Mouse (Mus musculus) lung, postnatal 0 days (tissue): ENCODE measurements around the gene Ssbp3. TPM values are rescaled to one million over a fixed set of nuclear protein-coding genes. Genes with fewer than 3 reads are reported as not detected.

Source experiments
- ATAC-seq: fragments of 200-750 bp; cut with Nextera tagmentation; 2 replicates; pipeline ENCODE4 v1.8.0; 2017; ENCODE audit warnings: moderate library complexity
- DNase-seq: peaks from one replicate; pipeline ENCODE4 v3.0.0-alpha.2; 2016; ENCODE audit warnings: low spot score
- H3K27ac ChIP-seq: fragments of 300-500 bp; sonication (generic); 2 replicates; pipeline ENCODE4 v1.5.1; 2014; ENCODE audit warnings: antibody characterized with exemption, mild to moderate bottlenecking, low read length, mixed read lengths
- H3K27me3 ChIP-seq: fragments of 300-500 bp; sonication (generic); replicated peaks from 2 replicates; pipeline ENCODE4 v1.6.1; 2014; ENCODE audit warnings: low read length, mixed read lengths; ENCODE audit not compliant: insufficient read depth
- H3K36me3 ChIP-seq: fragments of 300-500 bp; sonication (generic); 2 replicates; pipeline ENCODE4 v1.6.1; 2014; ENCODE audit warnings: low read length, mixed read lengths; ENCODE audit not compliant: insufficient read depth
- H3K4me1 ChIP-seq: fragments of 300-500 bp; sonication (generic); 2 replicates; pipeline ENCODE4 v1.6.1; 2014; ENCODE audit warnings: antibody characterized with exemption, low read depth, low read length, mixed read lengths; ENCODE audit not compliant: insufficient read depth
- H3K4me2 ChIP-seq: fragments of 300-500 bp; sonication (generic); replicated peaks from 2 replicates; pipeline ENCODE4 v1.6.1; 2014; ENCODE audit warnings: low read depth, mild to moderate bottlenecking, low read length, moderate library complexity, mixed read lengths
- H3K4me3 ChIP-seq: fragments of 300-500 bp; sonication (generic); 2 replicates; pipeline ENCODE4 v1.5.1; 2014; ENCODE audit warnings: low read depth, low read length
- H3K9ac ChIP-seq: fragments of 300-500 bp; sonication (generic); replicated peaks from 2 replicates; pipeline ENCODE4 v1.6.1; 2014; ENCODE audit warnings: low read depth, mild to moderate bottlenecking
- H3K9me3 ChIP-seq: fragments of 300-500 bp; sonication (generic); 2 replicates; pipeline ENCODE4 v1.6.1; 2016; ENCODE audit warnings: low read length, mixed read lengths
- CTCF ChIP-seq: IDR thresholded peaks from 2 replicates; pipeline ENCODE4 v1.5.1; 2016; ENCODE audit warnings: antibody characterized with exemption, mild to moderate bottlenecking
- EP300 ChIP-seq: IDR thresholded peaks from 2 replicates; pipeline ENCODE4 v1.6.1; 2016; ENCODE audit warnings: antibody characterized with exemption, mild to moderate bottlenecking, control low read depth
- WGBS: fragments of 180-500 bp; shearing (Covaris S2); extraction: QIAGEN DNeasy Blood & Tissue Kit; methylation state at CpG from one replicate; pipeline ENCODE4 v1.1.7; 2014; 5-methylcytosine and 5-hydroxymethylcytosine counted together
- polyA plus RNA-seq: library from polyadenylated mRNA; unstranded; fragments of >200 nt; fragmentation: Nextera tagmentation; extraction: Ambion mirVana; gene quantifications from 2 replicates; pipeline ENCODE4 v1.2.1, GENCODE M21; 2015

Ssbp3 gene
- polyA plus RNA-seq, 1 experiment from 2014 or later = 40.2 TPM

GRCm38 (mm10) chr4:106980669-106981068 lies 70.2 kb downstream of the Ssbp3 start:
- Histone ChIP-seq H3K4me3 (no peak overlapping the region), H3K9me3 (no peaks in the 10 kb centered on the region), H3K36me3 (no peaks in the 10 kb centered on the region), H3K4me1 (peaks cover 8% of the 10 kb centered on the region; the same call in 1 of the 2 replicates), H3K4me2 (no peak overlapping the region), H3K9ac (no peak overlapping the region), H3K27ac (no peak overlapping the region), H3K27me3 (no peaks in the 10 kb centered on the region)
- DNase-seq (no peak), ATAC-seq (no peak)
- WGBS = 36% methylated on average over 7 of the region's 7 CpGs
- TF ChIP-seq CTCF = no peak
- no peak for TF ChIP-seq EP300

DNA sequence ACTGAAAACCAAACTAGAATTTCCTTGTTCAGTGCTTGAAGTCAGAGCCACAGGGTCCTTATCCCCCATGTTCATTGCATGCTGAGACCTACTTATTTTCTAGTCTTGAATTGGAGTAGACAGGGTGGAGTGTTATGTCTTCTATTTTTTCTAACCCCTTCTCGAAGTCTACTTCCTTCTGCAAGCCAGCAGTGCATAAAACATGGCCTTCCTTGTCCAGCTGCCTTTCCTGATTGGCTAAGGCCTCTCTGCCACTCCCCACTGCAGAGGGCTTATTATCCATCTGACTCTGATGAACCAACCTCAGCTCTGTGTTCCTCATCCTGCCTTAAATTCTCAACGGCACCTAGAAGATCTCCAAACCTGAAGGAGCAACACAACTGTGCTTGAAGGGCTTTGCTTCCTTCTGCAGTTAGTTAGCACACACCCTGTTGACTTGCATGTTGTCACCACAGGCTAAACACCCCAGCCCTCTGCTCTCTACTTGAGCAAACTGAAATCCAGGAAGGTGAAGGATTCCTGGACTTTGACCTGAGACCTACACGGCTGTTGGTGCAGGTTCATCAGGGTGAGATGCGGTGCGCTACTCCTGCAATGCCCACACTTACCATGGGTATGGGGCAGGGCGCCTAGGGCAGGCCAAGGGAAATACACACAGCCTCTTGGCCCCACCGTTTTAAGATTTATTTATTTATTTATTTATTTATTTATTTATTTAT lies 71.0 kb downstream of the Ssbp3 start:
- Histone ChIP-seq H3K27ac (no peak overlapping the region), H3K27me3 (no peaks in the 10 kb centered on the region), H3K4me1 (peaks cover 16% of the 10 kb centered on the region; the same call in 1 of the 2 replicates), H3K4me2 (no peak overlapping the region), H3K9me3 (no peaks in the 10 kb centered on the region), H3K4me3 (no peak overlapping the region), H3K9ac (no peak overlapping the region), H3K36me3 (no peaks in the 10 kb centered on the region)
- 63% methylated on average over 7 of the region's 7 CpGs for WGBS
- TF ChIP-seq EP300 = no peak
- TF ChIP-seq CTCF = no peak
- ATAC-seq (peak; percentile 56), DNase-seq (peak; percentile 41)

- no peak overlapping the region for H3K4me3 ChIP-seq
- no peak for DNase-seq
- H3K27ac ChIP-seq = no peak overlapping the region
- TF ChIP-seq CTCF = no peak
- TF ChIP-seq EP300 = no peak
- no peak overlapping the region for H3K9ac ChIP-seq
- no peak for ATAC-seq
- no peaks in the 10 kb centered on the region for H3K27me3 ChIP-seq
- WGBS = 52% methylated on average over 4 of the region's 4 CpGs
- no peaks in the 10 kb centered on the region for H3K9me3 ChIP-seq
- H3K36me3 ChIP-seq = no peaks in the 10 kb centered on the region
- peaks cover 17% of the 10 kb centered on the region; the same call in 1 of the 2 replicates for H3K4me1 ChIP-seq
- no peak overlapping the region for H3K4me2 ChIP-seq
Observed at GRCm38 (mm10) chr4:106982344-106983121, 72.0 kb downstream of the Ssbp3 start.

DNA sequence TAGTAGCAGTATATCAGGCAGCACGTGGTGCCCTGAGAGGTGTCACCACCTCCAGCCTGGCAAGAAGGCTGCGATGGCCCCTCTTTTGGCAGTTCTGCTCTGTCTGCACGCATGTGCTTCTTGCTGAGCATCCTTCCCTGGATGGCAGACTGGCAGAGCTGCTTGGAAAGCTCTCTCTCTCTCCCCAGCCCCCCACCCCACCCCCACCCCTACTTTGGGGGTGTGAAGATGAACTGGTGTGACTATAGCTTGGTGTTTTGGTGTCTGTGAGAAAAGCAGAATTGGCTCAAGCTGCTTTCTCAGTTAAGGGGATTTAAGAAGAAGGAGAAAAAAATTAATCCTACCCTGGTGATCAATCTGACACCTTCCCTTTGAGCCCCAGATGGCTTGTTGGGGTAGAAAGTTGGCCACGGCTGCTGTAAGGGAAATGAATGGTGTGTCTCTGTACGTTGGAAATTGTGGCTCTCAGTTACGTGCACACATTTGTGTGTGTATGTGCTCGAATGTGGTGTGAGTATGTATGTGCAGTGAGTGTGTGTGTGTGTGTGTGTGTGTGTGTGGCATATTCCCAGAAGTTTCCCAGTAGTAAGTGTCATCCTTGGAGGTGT lies 73.5 kb downstream of the Ssbp3 start:
- no peak overlapping the region for H3K4me3 ChIP-seq
- peaks cover 21% of the 10 kb centered on the region for H3K4me1 ChIP-seq
- DNase-seq (no peak), ATAC-seq (no peak)
- no peak overlapping the region for H3K27ac ChIP-seq
- 69% methylated on average over 7 of the region's 7 CpGs for WGBS
- H3K9me3 ChIP-seq = no peaks in the 10 kb centered on the region
- no peak overlapping the region for H3K9ac ChIP-seq
- H3K36me3 ChIP-seq = no peaks in the 10 kb centered on the region
- TF ChIP-seq CTCF = no peak
- TF ChIP-seq EP300 = no peak
- no peaks in the 10 kb centered on the region for H3K27me3 ChIP-seq
- H3K4me2 ChIP-seq = no peak overlapping the region

DNA sequence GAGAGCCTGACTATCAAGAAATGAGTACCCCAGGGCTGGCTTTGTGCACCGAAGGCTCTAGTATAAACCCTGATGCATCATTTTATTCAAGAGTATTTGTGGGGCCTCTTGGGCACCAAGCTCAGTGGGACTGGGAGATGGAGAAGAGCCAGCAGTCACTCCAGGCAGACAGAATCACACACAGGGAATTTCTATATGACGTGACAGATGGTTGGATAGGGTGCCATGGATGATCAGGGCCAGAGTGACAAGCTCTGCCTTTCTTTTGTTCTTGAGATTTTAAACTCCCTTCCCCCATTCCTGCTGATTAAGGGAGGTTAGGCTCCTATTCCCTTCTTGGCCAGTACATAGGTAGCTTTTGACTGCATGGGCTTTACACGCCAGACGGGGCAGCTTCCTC lies 74.8 kb downstream of the Ssbp3 start:
- no peaks in the 10 kb centered on the region for H3K9me3 ChIP-seq
- no peaks in the 10 kb centered on the region for H3K27me3 ChIP-seq
- DNase-seq (no peak), ATAC-seq (no peak)
- TF ChIP-seq CTCF = no peak
- TF ChIP-seq EP300 = no peak
- H3K36me3 ChIP-seq = no peaks in the 10 kb centered on the region
- 0 out of 2 replicates have a peak overlapping the region, but pooled peaks have one; percentile 43 for H3K27ac ChIP-seq
- H3K4me3 ChIP-seq = no peak overlapping the region
- H3K4me2 ChIP-seq = no peak overlapping the region
- WGBS = 80% methylated on average over 4 of the region's 4 CpGs
- peaks cover 21% of the 10 kb centered on the region for H3K4me1 ChIP-seq
- H3K9ac ChIP-seq = no peak overlapping the region
